Mouse (Mus musculus) bone marrow, adult 2 months (tissue): ENCODE measurements around the gene Plcb1.

Experiments
- CTCF ChIP-seq: fragments of 200-500 bp; IDR thresholded peaks from 2 replicates; pipeline ENCODE4 v1.5.1; 2011; ENCODE audit warnings: low read length, control low read depth; ENCODE audit not compliant: control insufficient read depth, insufficient read depth
- POLR2A ChIP-seq: fragments of 200-500 bp; IDR thresholded peaks from 2 replicates; pipeline ENCODE4 v1.6.1; 2011; ENCODE audit warnings: low read depth, mild to moderate bottlenecking, control low read depth, low read length, borderline replicate concordance; ENCODE audit not compliant: control insufficient read depth

DNA sequence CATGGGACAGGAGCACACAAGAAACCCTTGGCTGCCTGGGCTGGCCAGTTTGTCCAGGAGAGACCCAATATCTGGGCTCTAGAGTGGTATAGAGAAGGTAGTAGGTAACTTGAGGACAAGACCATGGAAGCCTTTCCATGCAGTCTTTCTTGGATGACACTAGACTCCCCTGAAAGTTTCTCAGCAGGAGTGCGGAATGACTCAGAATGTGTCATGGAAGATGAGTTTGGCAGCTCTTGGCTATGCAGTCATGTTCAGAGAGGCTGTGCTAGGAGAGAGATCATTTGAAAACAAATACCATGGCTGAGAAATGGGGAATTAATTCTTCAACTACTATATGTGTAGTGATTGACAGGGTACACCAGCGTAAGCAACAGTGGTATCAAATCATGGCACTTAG is 372.1 kb downstream of the Plcb1 start:
- TF ChIP-seq CTCF: no peak
- TF ChIP-seq POLR2A: no peak
